Mouse (Mus musculus): ENCODE results near the gene Ube2l3.

DNA sequence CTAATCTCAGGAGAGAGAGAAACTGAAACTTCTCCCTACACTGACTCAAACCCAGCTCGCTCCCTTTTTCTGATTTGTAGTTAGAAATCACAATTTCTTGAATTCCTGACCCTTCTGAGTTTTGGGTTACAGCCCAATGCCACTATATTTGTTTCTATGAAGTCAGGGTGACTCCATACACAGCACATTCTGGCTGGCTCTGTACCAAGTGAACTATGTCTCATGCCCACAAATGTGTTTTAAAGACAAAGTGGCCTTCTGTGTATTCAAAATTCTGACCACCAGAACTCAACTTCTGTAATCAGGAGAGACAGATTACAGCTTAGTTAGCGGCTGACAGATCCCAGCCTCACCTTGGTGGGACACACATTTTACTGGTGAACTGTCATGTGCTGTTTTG, 48.1 kb downstream of the Ube2l3 start:
- TF ChIP-seq CTCF (IDR thresholded peaks at IDR 0.05; ENCODE audit: low read depth): no peak
- no peak for TF ChIP-seq EP300 (IDR thresholded peaks at IDR 0.05; ENCODE audit: low read depth)

Measured in liver, postnatal 0 days (tissue).